Mouse (Mus musculus): Measurements from ENCODE around the gene Hormad2. TPM values are rescaled to one million over a fixed set of nuclear protein-coding genes. Genes with fewer than 3 reads are reported as not detected.

Hormad2 gene
- 2.9 and 7.4 TPM in 2 replicates for total RNA-seq (2023)

GRCm38 (mm10) chr11:4440978-4441377 is at the start of gene Hormad2:
Hormad2 (minus strand) TSS chr11:4441105.

Other genes with a start within 250 kb of the Hormad2 start
- 4.9 and 7.3 TPM in 2 replicates for gene Castor1, start 222.9 kb downstream of the Hormad2 start, total RNA-seq (2023)
- gene Osm, start 204.7 kb downstream of the Hormad2 start, total RNA-seq (2023), result 317 and 344 TPM in 2 replicates
- gene Lif, start 183.5 kb downstream of the Hormad2 start, total RNA-seq (2023), result 0.95 and 1.2 TPM in 2 replicates
- 158 and 192 TPM in 2 replicates for gene Mtmr3, start 153.8 kb upstream of the Hormad2 start, total RNA-seq (2023)
- gene Gm11032, start 179.0 kb upstream of the Hormad2 start, total RNA-seq (2023), result not detected in 2 replicates
- gene Ascc2, start 196.6 kb upstream of the Hormad2 start, total RNA-seq (2023), result 14.5 and 18.5 TPM in 2 replicates